Mouse (Mus musculus): Measurements from ENCODE around the gene Amz1.

DNA sequence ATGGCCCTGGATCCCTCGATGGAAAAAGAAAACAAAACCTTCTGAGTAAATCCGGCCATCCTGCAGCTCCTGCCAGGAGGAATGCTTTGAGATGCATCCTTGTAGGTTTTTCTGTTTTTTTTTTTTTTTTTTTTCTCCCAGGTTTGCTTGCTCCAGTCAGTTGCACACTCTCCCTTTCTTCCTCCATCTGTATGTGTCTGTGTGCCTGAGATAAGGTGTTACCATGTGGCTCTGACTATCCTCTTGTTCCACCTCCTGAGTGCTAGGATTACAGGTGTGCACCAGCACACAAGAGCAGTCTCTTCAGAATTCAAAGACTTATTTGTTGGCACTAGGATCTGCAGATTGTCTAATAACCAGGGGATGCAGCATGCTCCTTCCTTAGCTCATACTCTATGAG is 83.0 kb downstream of the Amz1 start:
- TF ChIP-seq POLR2A (IDR thresholded peaks at IDR 0.05; ENCODE audit: extremely low read depth, insufficient read depth, low read length) (no peak), CTCF (IDR thresholded peaks at IDR 0.05; ENCODE audit: extremely low read depth, insufficient read depth, low read length) (no peak)

All from cortical plate, adult 2 months (tissue).